Mouse (Mus musculus): ENCODE measurements around the gene Diaph3. TPM values are rescaled to one million over a fixed set of nuclear protein-coding genes. Genes with fewer than 3 reads are reported as not detected.

The Diaph3 gene
- 16.5 and 17.8 TPM in 2 replicates for polyA plus RNA-seq (2016; fragmentation: Nextera tagmentation; extraction: Ambion mirVana)

GRCm38 (mm10) chr14:87140963-87141486, at the start of gene Diaph3:
Diaph3 (minus strand) TSS chr14:87141235.
- Histone ChIP-seq H3K27ac (ENCODE audit: poor library complexity, severe bottlenecking) (peak within 1 kb of the TSS; percentile 63), H3K9me3 (replicated peaks) (no peaks in the 10 kb centered on the region)
- WGBS: under 1% methylated on average over 43 of the region's 43 CpGs

DNA sequence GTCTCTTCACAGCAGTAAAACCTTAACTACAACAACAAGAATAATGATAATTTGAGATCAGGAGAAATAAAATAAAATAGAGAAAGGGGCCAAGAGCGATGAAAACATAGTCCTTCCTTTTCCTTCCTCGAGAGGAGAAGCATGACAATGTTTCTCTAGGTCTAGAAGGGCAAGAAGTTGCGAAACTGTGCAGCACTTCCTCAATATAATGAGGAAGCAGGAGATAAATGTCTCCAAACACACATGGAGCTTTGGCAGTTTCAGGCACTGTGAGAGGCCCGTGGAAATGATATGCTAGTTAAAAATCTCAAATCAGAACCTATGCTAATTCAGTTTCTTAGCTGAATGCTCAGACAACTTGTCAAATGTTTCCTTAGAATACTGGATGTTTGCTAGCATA, 49.6 kb upstream of the Diaph3 start:
- Histone ChIP-seq H3K27me3 (replicated peaks) (no peaks in the 10 kb centered on the region), H3K9me3 (replicated peaks) (no peaks in the 10 kb centered on the region), H3K4me2 (no peak overlapping the region), H3K4me3 (no peak overlapping the region), H3K9ac (no peak overlapping the region), H3K27ac (ENCODE audit: poor library complexity, severe bottlenecking) (no peak overlapping the region), H3K36me3 (no peaks in the 10 kb centered on the region), H3K4me1 (replicated peaks) (no peaks in the 10 kb centered on the region)
- WGBS: 69% methylated on average over 4 of the region's 4 CpGs
- no peak for ATAC-seq (ENCODE audit: insufficient number of reproducible peaks, low FRiP score)

More at GRCm38 (mm10) chr14:87140963-87141486, at the start of gene Diaph3:
- Histone ChIP-seq H3K4me1 (replicated peaks) (peaks cover 4% of the 10 kb centered on the region; the same call in 1 of the 2 replicates), H3K9ac (peak within 1 kb of the TSS; percentile 76), H3K36me3 (no peaks in the 10 kb centered on the region), H3K4me3 (peak within 1 kb of the TSS; percentile 80), H3K4me2 (peak within 1 kb of the TSS; percentile 78), H3K27me3 (replicated peaks) (no peaks in the 10 kb centered on the region)
- ATAC-seq (ENCODE audit: insufficient number of reproducible peaks, low FRiP score): peak; percentile 99

GRCm38 (mm10) chr14:87171577-87171976, 30.5 kb upstream of the Diaph3 start:
- no peak overlapping the region for H3K4me2 ChIP-seq
- no peaks in the 10 kb centered on the region for H3K36me3 ChIP-seq
- H3K27me3 ChIP-seq (replicated peaks): no peaks in the 10 kb centered on the region
- no peaks in the 10 kb centered on the region for H3K9me3 ChIP-seq (replicated peaks)
- WGBS: 86% methylated on average over 6 of the region's 6 CpGs
- H3K9ac ChIP-seq: no peak overlapping the region
- ATAC-seq (ENCODE audit: insufficient number of reproducible peaks, low FRiP score): no peak
- H3K4me1 ChIP-seq (replicated peaks): no peaks in the 10 kb centered on the region
- no peak overlapping the region for H3K4me3 ChIP-seq
- H3K27ac ChIP-seq (ENCODE audit: poor library complexity, severe bottlenecking): no peak overlapping the region

- H3K9me3 ChIP-seq (replicated peaks): 0 out of 2 replicates have a peak, but pooled peaks cover 3% of the 10 kb centered on the region
- no peak overlapping the region for H3K4me3 ChIP-seq
- H3K27me3 ChIP-seq (replicated peaks): no peaks in the 10 kb centered on the region
- WGBS: 69% methylated on average over 1 of the region's 1 CpGs
- H3K4me2 ChIP-seq: no peak overlapping the region
- H3K36me3 ChIP-seq: no peaks in the 10 kb centered on the region
- no peak overlapping the region for H3K9ac ChIP-seq
- ATAC-seq (ENCODE audit: insufficient number of reproducible peaks, low FRiP score): no peak
- no peaks in the 10 kb centered on the region for H3K4me1 ChIP-seq (replicated peaks)
- H3K27ac ChIP-seq (ENCODE audit: poor library complexity, severe bottlenecking): no peak overlapping the region
Observed at GRCm38 (mm10) chr14:87169151-87169550, 28.1 kb upstream of the Diaph3 start.

DNA sequence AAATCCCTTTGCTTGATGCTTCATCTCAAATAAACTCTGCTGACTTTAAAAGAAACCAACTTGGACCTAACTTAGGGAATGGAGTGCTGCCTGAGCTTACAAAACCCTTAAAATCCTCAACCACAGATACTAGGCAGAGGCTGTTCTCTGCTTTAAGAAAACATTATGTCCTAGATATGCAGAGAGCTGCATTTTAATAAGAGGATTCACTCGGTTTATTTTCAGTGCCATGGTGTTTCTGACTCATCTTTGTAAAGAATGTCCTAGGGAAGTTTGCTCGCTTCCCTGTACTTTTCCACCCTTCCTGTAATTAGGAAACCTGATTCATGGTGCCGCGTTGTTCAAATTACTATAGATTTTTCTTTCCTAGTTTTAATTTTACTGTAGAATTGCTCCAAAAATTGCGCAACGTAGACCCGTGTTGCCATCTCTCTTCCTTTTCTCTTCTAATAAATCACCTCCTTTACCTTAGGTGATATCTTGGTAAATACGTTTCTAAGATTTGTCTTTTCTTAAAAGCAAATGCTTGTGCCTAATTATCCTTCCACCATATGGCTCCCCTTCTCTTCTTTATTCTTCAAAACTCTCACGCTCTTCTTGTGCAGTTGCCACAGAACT, 14.7 kb upstream of the Diaph3 start:
- Histone ChIP-seq H3K27me3 (replicated peaks) (no peaks in the 10 kb centered on the region), H3K27ac (ENCODE audit: poor library complexity, severe bottlenecking) (no peak overlapping the region), H3K9ac (no peak overlapping the region), H3K36me3 (no peaks in the 10 kb centered on the region), H3K9me3 (replicated peaks) (no peaks in the 10 kb centered on the region), H3K4me3 (no peak overlapping the region), H3K4me2 (no peak overlapping the region), H3K4me1 (replicated peaks) (no peaks in the 10 kb centered on the region)
- no peak for ATAC-seq (ENCODE audit: insufficient number of reproducible peaks, low FRiP score)
- WGBS: 80% methylated on average over 9 of the region's 9 CpGs

- Histone ChIP-seq H3K4me3 (no peak overlapping the region), H3K4me2 (no peak overlapping the region), H3K36me3 (no peaks in the 10 kb centered on the region), H3K4me1 (replicated peaks) (0 out of 2 replicates have a peak, but pooled peaks cover 5% of the 10 kb centered on the region), H3K9me3 (replicated peaks) (no peaks in the 10 kb centered on the region), H3K27ac (ENCODE audit: poor library complexity, severe bottlenecking) (no peak overlapping the region), H3K9ac (no peak overlapping the region), H3K27me3 (replicated peaks) (no peaks in the 10 kb centered on the region)
- 65% methylated on average over 6 of the region's 6 CpGs for WGBS
- no peak for ATAC-seq (ENCODE audit: insufficient number of reproducible peaks, low FRiP score)
Observed at GRCm38 (mm10) chr14:87149684-87150083, 8.6 kb upstream of the Diaph3 start.

DNA sequence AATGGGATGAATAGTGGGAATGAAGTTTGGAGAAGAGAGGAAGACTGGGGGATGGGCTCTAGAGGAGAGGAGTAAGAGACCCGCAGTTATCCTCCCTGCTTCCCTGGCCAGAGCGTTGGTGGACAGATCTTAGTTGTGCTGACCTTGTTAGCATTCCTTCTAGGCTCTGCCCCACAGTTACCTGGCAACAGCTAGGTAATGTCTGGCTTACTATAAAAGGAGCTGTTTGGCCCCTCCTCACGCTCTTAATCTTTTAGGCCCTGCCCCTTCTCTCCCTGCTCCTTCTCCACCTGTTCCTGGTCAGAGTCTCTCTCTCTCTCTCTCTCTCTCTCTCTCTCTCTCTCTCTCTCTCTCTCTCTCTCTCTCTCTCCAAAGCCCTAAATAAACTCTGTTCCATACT, 5.7 kb upstream of the Diaph3 start:
- no peaks in the 10 kb centered on the region for H3K9me3 ChIP-seq (replicated peaks)
- H3K27ac ChIP-seq (ENCODE audit: poor library complexity, severe bottlenecking): no peak overlapping the region
- H3K36me3 ChIP-seq: no peaks in the 10 kb centered on the region
- WGBS: 44% methylated on average over 3 of the region's 3 CpGs
- H3K4me1 ChIP-seq (replicated peaks): 0 out of 2 replicates have a peak, but pooled peaks cover 6% of the 10 kb centered on the region
- H3K4me3 ChIP-seq: no peak overlapping the region
- H3K9ac ChIP-seq: no peak overlapping the region
- ATAC-seq (ENCODE audit: insufficient number of reproducible peaks, low FRiP score): 0 out of 2 replicates have a peak, but pooled peaks have one; percentile 36
- H3K27me3 ChIP-seq (replicated peaks): no peaks in the 10 kb centered on the region
- no peak overlapping the region for H3K4me2 ChIP-seq

- Histone ChIP-seq H3K4me2 (no peak overlapping the region), H3K36me3 (no peaks in the 10 kb centered on the region), H3K9me3 (replicated peaks) (no peaks in the 10 kb centered on the region), H3K4me1 (replicated peaks) (0 out of 2 replicates have a peak, but pooled peaks cover 9% of the 10 kb centered on the region), H3K27ac (ENCODE audit: poor library complexity, severe bottlenecking) (no peak overlapping the region), H3K4me3 (no peak overlapping the region), H3K27me3 (replicated peaks) (no peaks in the 10 kb centered on the region), H3K9ac (no peak overlapping the region)
- no peak for ATAC-seq (ENCODE audit: insufficient number of reproducible peaks, low FRiP score)
- 76% methylated on average over 3 of the region's 3 CpGs for WGBS
Observed at GRCm38 (mm10) chr14:87145351-87145750, 4.3 kb upstream of the Diaph3 start.

DNA sequence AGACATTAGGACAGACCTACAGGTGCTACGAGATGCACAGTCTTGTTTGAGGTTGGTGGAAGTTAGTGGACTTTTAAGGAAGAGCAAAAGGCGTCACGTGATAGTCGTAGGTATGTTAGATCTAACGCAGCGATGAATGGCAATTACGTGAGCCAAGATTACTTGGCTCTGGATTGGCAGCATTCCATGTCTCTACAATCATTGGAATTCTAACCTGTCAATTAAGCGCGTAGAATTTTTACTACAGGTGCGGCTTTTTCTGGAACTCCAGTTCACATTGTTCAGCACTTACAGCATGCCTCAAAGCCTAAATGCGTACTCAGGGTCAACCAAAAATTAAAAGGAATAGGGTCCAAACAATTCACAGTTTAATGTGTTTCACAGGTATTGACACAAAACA, 742 bp upstream of the Diaph3 start:
- no peak overlapping the region for H3K27ac ChIP-seq (ENCODE audit: poor library complexity, severe bottlenecking)
- WGBS: 74% methylated on average over 11 of the region's 11 CpGs
- ATAC-seq (ENCODE audit: insufficient number of reproducible peaks, low FRiP score): no peak

GRCm38 (mm10) chr14:87140327-87140962, 590 bp downstream of the Diaph3 start:
- ATAC-seq (ENCODE audit: insufficient number of reproducible peaks, low FRiP score): peak; percentile 45
- Histone ChIP-seq H3K4me1 (replicated peaks) (peaks cover 4% of the 10 kb centered on the region; the same call in 1 of the 2 replicates), H3K27ac (ENCODE audit: poor library complexity, severe bottlenecking) (peak overlapping the region; percentile 63), H3K4me3 (peak overlapping the region; percentile 80), H3K36me3 (no peaks in the 10 kb centered on the region), H3K9me3 (replicated peaks) (no peaks in the 10 kb centered on the region), H3K4me2 (peak overlapping the region; percentile 78), H3K9ac (peak overlapping the region; percentile 76), H3K27me3 (replicated peaks) (no peaks in the 10 kb centered on the region)
- WGBS: 1% methylated on average over 17 of the region's 17 CpGs

More for the DNA sequence above, 742 bp upstream of the Diaph3 start:
- Histone ChIP-seq H3K4me3 (peak overlapping the region; percentile 80), H3K9me3 (replicated peaks) (no peaks in the 10 kb centered on the region), H3K9ac (peak overlapping the region; percentile 62), H3K4me1 (replicated peaks) (peaks cover 6% of the 10 kb centered on the region; the same call in 1 of the 2 replicates), H3K27me3 (replicated peaks) (no peaks in the 10 kb centered on the region), H3K36me3 (no peaks in the 10 kb centered on the region), H3K4me2 (peak overlapping the region; percentile 78)

DNA sequence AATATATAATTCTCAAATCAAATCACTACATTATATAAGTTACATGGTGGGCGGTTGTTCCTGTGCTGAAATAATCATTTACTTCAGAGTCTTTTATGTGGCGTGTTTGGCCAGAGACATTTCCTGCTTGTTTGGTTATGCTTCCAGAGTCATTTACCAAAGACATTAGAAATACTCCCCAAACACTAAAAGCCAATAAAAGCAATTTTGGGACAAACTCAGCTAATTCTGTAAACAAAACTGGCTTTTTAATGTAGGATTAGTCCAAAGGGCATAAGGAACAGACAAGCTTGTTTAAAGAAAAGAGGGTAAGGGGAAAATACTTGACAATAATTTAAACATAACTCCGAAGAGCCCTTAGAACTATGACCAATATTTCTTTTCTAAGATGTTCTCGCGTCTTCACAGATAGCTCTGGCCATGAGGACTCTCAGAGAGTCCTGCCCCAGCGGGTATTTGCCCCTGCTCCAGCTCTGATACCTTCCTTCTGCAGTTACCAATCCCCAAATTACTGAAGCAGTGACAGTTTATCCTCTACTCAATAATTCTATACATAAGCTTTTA, 14.9 kb downstream of the Diaph3 start:
- Histone ChIP-seq H3K4me3 (no peak overlapping the region), H3K4me1 (replicated peaks) (peaks cover 12% of the 10 kb centered on the region), H3K9ac (no peak overlapping the region), H3K27me3 (replicated peaks) (no peaks in the 10 kb centered on the region), H3K9me3 (replicated peaks) (no peaks in the 10 kb centered on the region), H3K27ac (ENCODE audit: poor library complexity, severe bottlenecking) (no peak overlapping the region), H3K36me3 (no peaks in the 10 kb centered on the region), H3K4me2 (no peak overlapping the region)
- ATAC-seq (ENCODE audit: insufficient number of reproducible peaks, low FRiP score): no peak
- 86% methylated on average over 6 of the region's 6 CpGs for WGBS

All from heart, embryonic 12.5 days (tissue).